Mouse (Mus musculus) myocyte (in vitro differentiated cells): ENCODE data around the gene Utp20. TPM values are rescaled to one million over a fixed set of nuclear protein-coding genes. Genes with fewer than 3 reads are reported as not detected.

ENCODE experiments used
- H3K27me3 ChIP-seq: one replicate; pipeline ENCODE4 v1.6.1; 2011; ENCODE audit not compliant: control insufficient read depth, insufficient read depth, insufficient read length
- H3K36me3 ChIP-seq: one replicate; pipeline ENCODE4 v1.6.1; 2011; ENCODE audit not compliant: control insufficient read depth, insufficient read depth
- H3K4me2 ChIP-seq: one replicate; pipeline ENCODE4 v1.6.1; 2011; ENCODE audit warnings: low read depth, control low read depth
- H3K4me3 ChIP-seq: one replicate; pipeline ENCODE4 v1.5.1; 2011; ENCODE audit warnings: mild to moderate bottlenecking, control low read depth, moderate library complexity
- H3K79me2 ChIP-seq: one replicate; pipeline ENCODE4 v1.6.1; 2011; ENCODE audit not compliant: control insufficient read depth, insufficient read depth
- H3ac ChIP-seq: one replicate; pipeline ENCODE4 v1.6.1; 2011; ENCODE audit not compliant: control insufficient read depth, insufficient read length
- CEBPB ChIP-seq: IDR thresholded peaks from 2 replicates; pipeline ENCODE4 v1.6.1; 2011; ENCODE audit warnings: mild to moderate bottlenecking, moderate library complexity; ENCODE audit not compliant: poor library complexity, insufficient read depth, severe bottlenecking
- E2F4 ChIP-seq: IDR thresholded peaks from one replicate; pipeline ENCODE4 v1.6.1; 2011; ENCODE audit warnings: mild to moderate bottlenecking, control low read depth, moderate library complexity; ENCODE audit not compliant: insufficient read depth
- MAX ChIP-seq: IDR thresholded peaks from one replicate; pipeline ENCODE4 v1.6.1; 2011; ENCODE audit warnings: low read depth, mild to moderate bottlenecking, control low read depth
- MYOD1 ChIP-seq, 3 experiments: IDR thresholded peaks; one replicate each; pipeline ENCODE4 v1.6.1; 2011; ENCODE audit warnings: control low read depth in 2 of 3, low read depth in 2 of 3, mild to moderate bottlenecking in 2 of 3, moderate library complexity in 1 of 3; ENCODE audit not compliant: insufficient read length in 2 of 3, control insufficient read depth in 1 of 3
- MYOG ChIP-seq, 3 experiments: IDR thresholded peaks; one replicate each; pipeline ENCODE4 v1.6.1; 2011; ENCODE audit warnings: control low read depth in 2 of 3, low read depth in 2 of 3, mild to moderate bottlenecking in 2 of 3; ENCODE audit not compliant: insufficient read length in 2 of 3, control insufficient read depth in 1 of 3, insufficient read depth in 1 of 3
- POLR2A ChIP-seq: IDR thresholded peaks from one replicate; pipeline ENCODE4 v1.6.1; 2011; ENCODE audit warnings: low read depth, mild to moderate bottlenecking, control low read depth, moderate library complexity; ENCODE audit not compliant: insufficient read length
- POLR2AphosphoS2 ChIP-seq: IDR thresholded peaks from one replicate; pipeline ENCODE4 v1.6.1; 2011; ENCODE audit warnings: low read depth, control low read depth; ENCODE audit not compliant: insufficient read length
- REST ChIP-seq: IDR thresholded peaks from one replicate; pipeline ENCODE4 v1.6.1; 2011; ENCODE audit warnings: mild to moderate bottlenecking, control low read depth, moderate library complexity; ENCODE audit not compliant: insufficient read depth, insufficient read length
- SRF ChIP-seq: IDR thresholded peaks from one replicate; pipeline ENCODE4 v1.6.1; 2011; ENCODE audit warnings: low read depth; ENCODE audit not compliant: control insufficient read depth, insufficient read length
- TCF12 ChIP-seq: IDR thresholded peaks from one replicate; pipeline ENCODE4 v1.6.1; 2011; ENCODE audit warnings: mild to moderate bottlenecking, control low read depth; ENCODE audit not compliant: poor library complexity, insufficient read depth, severe bottlenecking
- TCF3 ChIP-seq: IDR thresholded peaks from one replicate; pipeline ENCODE4 v1.6.1; 2011; ENCODE audit warnings: low read depth, control low read depth; ENCODE audit not compliant: insufficient read length
- USF1 ChIP-seq: IDR thresholded peaks from one replicate; pipeline ENCODE4 v1.6.1; 2011; ENCODE audit warnings: low read depth, mild to moderate bottlenecking, control low read depth, moderate library complexity
- polyA plus RNA-seq: library from polyadenylated mRNA; unstranded; fragments of >200 nt; fragmentation: generic; extraction: Trizol; gene quantifications from one replicate; pipeline ENCODE4 v1.2.1, GENCODE M21; 2012; ENCODE audit warnings: missing spikeins

Gene Utp20
- polyA plus RNA-seq, 1 experiment: 11.5 TPM

DNA sequence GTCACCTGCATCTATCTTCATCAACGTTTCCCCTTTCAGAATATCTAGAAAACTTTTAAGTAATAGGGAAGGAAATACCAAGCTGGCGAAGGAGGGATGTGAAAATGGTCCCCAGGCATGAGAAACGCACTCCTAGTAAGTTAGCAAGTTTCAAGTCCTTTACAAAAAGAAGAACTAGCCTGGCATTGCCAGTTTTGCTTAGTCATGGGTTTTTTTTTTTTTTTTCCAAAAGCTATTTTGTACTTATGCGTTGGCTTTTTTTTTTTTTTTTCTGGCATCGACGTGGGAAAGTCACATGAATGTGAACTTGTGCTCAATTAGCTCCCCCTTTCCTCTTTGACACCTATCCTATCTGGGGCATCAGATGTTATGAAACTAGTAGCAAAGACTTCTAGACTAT, 114.2 kb downstream of the Utp20 start:
- Histone ChIP-seq H3ac (no peak overlapping the region), H3K4me2 (no peak overlapping the region), H3K4me3 (no peak overlapping the region), H3K79me2 (no peaks in the 10 kb centered on the region), H3K36me3 (no peaks in the 10 kb centered on the region), H3K27me3 (no peaks in the 10 kb centered on the region)
- TF ChIP-seq MYOG (IDR thresholded peaks at IDR 0.05; ENCODE audit: control insufficient read depth in 1 of 3, insufficient read depth in 1 of 3, insufficient read length in 2 of 3, low read depth in 2 of 3): no peak
- no peak for TF ChIP-seq TCF12
- TF ChIP-seq REST: no peak
- TF ChIP-seq SRF: no peak
- TF ChIP-seq POLR2A: no peak
- TF ChIP-seq E2F4: no peak
- TF ChIP-seq MYOD1 (IDR thresholded peaks at IDR 0.05; ENCODE audit: control insufficient read depth in 1 of 3, insufficient read length in 2 of 3, low read depth in 2 of 3): no peak
- no peak for TF ChIP-seq POLR2AphosphoS2
- TF ChIP-seq MAX: no peak
- no peak for TF ChIP-seq TCF3
- TF ChIP-seq CEBPB: no peak
- no peak for TF ChIP-seq USF1

DNA sequence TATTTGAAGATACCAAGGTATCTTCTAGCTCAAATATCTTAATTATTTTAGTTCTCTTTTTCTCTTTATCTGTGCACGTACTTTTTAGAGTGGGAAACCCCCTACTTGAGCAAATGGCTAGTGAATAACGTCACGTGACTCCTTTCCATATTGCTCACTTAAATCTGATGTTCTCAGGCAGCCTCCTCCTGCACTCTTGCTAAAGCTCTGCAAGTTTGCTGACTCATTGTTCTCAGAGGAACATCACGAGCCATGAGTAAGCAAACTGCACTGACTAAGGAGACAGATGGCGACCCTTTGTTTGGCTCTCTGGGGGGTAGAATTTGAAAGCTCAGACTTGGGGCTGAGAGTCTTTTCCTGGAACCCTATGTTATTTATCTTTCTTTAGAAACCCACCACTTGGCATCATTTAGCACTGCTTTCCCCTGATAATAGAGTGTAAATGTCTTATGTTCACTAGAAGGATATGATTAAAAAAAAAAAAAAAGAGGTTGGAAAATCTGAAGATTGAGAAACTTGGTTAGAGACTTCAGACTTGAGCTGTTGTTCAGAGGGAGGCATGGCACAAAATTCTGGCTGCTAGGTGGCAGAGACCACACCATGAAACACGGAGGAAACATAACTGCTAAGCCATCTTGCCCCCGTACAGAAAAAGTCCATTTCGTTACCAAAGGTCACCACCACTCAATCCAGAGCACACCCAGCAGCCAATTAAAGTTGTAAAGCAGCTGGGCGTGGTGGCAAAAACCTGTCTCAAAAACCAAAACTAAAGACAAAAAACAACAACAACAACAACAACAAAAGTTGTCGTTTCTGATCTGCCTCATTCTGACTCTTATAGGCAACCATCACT, 117.7 kb downstream of the Utp20 start:
- H3K4me2 ChIP-seq: no peak overlapping the region
- TF ChIP-seq POLR2AphosphoS2 (no peak), USF1 (peak; percentile 67), TCF12 (no peak)

DNA sequence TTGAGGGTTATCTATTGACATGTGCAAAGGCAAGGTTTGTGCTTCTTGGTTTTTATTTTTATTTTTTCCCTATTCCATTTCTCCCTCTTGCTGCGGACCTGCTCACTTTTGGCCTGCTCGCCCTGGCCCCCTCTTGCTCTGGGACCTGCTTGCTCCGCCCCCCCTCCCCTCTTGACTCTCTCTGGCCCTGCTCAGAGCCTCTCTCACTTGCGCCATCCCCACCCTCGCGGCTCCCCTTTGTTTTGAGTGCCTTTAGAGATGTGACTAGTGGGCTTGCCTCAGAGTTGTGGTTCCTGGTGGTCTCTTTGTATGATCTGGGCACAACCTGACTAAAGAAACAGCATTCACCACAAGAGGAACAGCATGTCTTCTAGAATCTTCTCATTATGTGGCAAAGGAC, 125.7 kb downstream of the Utp20 start:
- Histone ChIP-seq H3K36me3 (no peaks in the 10 kb centered on the region), H3K27me3 (no peaks in the 10 kb centered on the region), H3K79me2 (no peaks in the 10 kb centered on the region), H3K4me2 (no peak overlapping the region), H3K4me3 (no peak overlapping the region), H3ac (no peak overlapping the region)
- TF ChIP-seq MYOG (IDR thresholded peaks at IDR 0.05; ENCODE audit: control insufficient read depth in 1 of 3, insufficient read depth in 1 of 3, insufficient read length in 2 of 3, low read depth in 2 of 3) (no peak), USF1 (no peak), POLR2AphosphoS2 (no peak), MAX (no peak), POLR2A (no peak), E2F4 (no peak), SRF (no peak)

More for the DNA sequence above, 117.7 kb downstream of the Utp20 start:
- Histone ChIP-seq H3K79me2 (no peaks in the 10 kb centered on the region), H3K4me3 (no peak overlapping the region), H3ac (no peak overlapping the region), H3K36me3 (no peaks in the 10 kb centered on the region), H3K27me3 (no peaks in the 10 kb centered on the region)

Other genes with a start within 250 kb of the Utp20 start
- gene Mybpc1, start 221.7 kb downstream of the Utp20 start, polyA plus RNA-seq: 21.9 TPM
- gene Spic, start 141.8 kb downstream of the Utp20 start, polyA plus RNA-seq: not detected
- gene Arl1, start 95.9 kb downstream of the Utp20 start, polyA plus RNA-seq: 69.5 TPM
- not detected for gene Slc5a8, start 59.2 kb upstream of the Utp20 start, polyA plus RNA-seq